Mouse (Mus musculus): ENCODE measurements around the gene Rps6ka2. TPM values are rescaled to one million over a fixed set of nuclear protein-coding genes. Genes with fewer than 3 reads are reported as not detected.

Rps6ka2 gene
- polyA plus RNA-seq, 1 experiment from 2014 or later: 12.7 TPM

DNA sequence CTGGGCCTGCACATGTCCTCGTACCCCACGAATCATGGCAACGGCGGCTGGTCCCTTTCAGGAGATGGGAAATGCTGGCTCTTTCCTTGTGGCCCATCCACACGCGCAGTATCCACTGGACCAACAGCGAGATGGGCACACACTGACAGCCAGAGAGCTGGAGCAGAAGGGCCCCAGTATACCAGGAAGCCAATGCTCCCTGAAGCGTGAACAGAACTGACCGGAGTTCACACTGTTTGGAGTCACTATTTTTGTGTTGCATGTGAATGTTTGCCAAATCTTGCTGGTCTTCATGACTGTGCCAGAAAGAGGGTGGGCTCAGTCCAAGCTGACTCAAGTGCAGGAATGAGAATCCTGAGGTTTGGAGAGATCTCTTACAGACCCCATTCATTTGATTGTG lies 58.6 kb downstream of the Rps6ka2 start:
- H3K27ac ChIP-seq (ENCODE audit: low read depth, low read length): no peak overlapping the region
- H3K27me3 ChIP-seq (replicated peaks; ENCODE audit: control insufficient read depth, insufficient read depth, low read length): no peaks in the 10 kb centered on the region
- no peaks in the 10 kb centered on the region for H3K36me3 ChIP-seq (ENCODE audit: control insufficient read depth, insufficient read depth, low read length)
- no peak overlapping the region for H3K9ac ChIP-seq (ENCODE audit: low read depth, low read length)
- H3K4me1 ChIP-seq (replicated peaks; ENCODE audit: control insufficient read depth, insufficient read depth, low read length): no peaks in the 10 kb centered on the region
- ATAC-seq (replicated peaks; ENCODE audit: low FRiP score) (no peak), DNase-seq (ENCODE audit: low spot score) (no peak)
- H3K4me2 ChIP-seq: no peak overlapping the region
- no peak overlapping the region for H3K4me3 ChIP-seq (ENCODE audit: low read depth, low read length)
- 94% methylated on average over 9 of the region's 9 CpGs for WGBS
- H3K9me3 ChIP-seq (ENCODE audit: control insufficient read depth, low read length): no peaks in the 10 kb centered on the region

DNA sequence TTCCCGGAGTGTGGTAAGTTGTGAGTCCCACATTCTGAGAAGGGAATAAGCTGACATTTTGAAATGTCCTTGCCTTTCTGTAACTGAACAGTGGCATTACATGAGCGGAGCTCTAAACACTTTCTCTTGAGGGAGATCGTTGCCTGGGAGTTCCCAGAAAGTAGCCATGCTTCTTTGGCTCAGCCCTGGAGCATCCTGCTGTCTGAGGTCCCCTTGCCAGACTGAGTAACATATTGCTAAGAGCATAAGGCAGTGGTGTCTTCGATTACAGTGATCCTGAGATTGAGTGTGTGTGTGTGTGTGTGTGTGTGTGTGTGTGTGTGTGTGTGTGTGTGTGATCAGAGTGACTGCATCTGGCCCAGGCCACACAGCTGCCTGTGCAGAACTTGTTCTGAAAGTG lies 61.4 kb downstream of the Rps6ka2 start:
- Histone ChIP-seq H3K27ac (ENCODE audit: low read depth, low read length) (no peak overlapping the region), H3K4me1 (replicated peaks; ENCODE audit: control insufficient read depth, insufficient read depth, low read length) (no peaks in the 10 kb centered on the region), H3K9me3 (ENCODE audit: control insufficient read depth, low read length) (no peaks in the 10 kb centered on the region), H3K9ac (ENCODE audit: low read depth, low read length) (no peak overlapping the region), H3K4me2 (no peak overlapping the region), H3K4me3 (ENCODE audit: low read depth, low read length) (no peak overlapping the region), H3K27me3 (replicated peaks; ENCODE audit: control insufficient read depth, insufficient read depth, low read length) (no peaks in the 10 kb centered on the region), H3K36me3 (ENCODE audit: control insufficient read depth, insufficient read depth, low read length) (no peaks in the 10 kb centered on the region)
- DNase-seq (ENCODE audit: low spot score) (no peak), ATAC-seq (replicated peaks; ENCODE audit: low FRiP score) (no peak)
- WGBS: 86% methylated on average over 4 of the region's 4 CpGs

DNA sequence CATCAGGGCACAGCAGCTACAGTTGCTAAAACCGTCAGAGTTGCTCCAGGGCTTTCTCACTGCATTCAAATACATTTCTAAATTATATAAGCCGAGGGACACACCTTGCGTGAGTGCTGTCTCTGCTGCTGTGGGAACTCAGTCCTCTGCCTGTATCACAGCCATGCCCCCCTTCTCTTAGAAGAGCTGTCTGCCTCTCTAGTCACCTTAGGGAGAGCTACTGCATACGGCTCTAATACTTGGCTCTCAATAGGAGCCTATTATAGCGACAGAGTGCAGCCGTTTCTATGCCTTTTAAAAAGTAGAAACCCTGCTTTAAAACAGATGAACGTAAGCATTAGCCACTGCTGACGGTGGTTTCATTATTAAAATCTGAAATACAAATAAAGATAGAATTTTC lies 61.9 kb downstream of the Rps6ka2 start:
- Histone ChIP-seq H3K4me3 (ENCODE audit: low read depth, low read length) (no peak overlapping the region), H3K27me3 (replicated peaks; ENCODE audit: control insufficient read depth, insufficient read depth, low read length) (no peaks in the 10 kb centered on the region), H3K27ac (ENCODE audit: low read depth, low read length) (no peak overlapping the region), H3K4me2 (no peak overlapping the region), H3K36me3 (ENCODE audit: control insufficient read depth, insufficient read depth, low read length) (no peaks in the 10 kb centered on the region), H3K9ac (ENCODE audit: low read depth, low read length) (no peak overlapping the region), H3K4me1 (replicated peaks; ENCODE audit: control insufficient read depth, insufficient read depth, low read length) (no peaks in the 10 kb centered on the region), H3K9me3 (ENCODE audit: control insufficient read depth, low read length) (no peaks in the 10 kb centered on the region)
- 86% methylated on average over 8 of the region's 8 CpGs for WGBS
- DNase-seq (ENCODE audit: low spot score) (no peak), ATAC-seq (replicated peaks; ENCODE audit: low FRiP score) (no peak)

DNA sequence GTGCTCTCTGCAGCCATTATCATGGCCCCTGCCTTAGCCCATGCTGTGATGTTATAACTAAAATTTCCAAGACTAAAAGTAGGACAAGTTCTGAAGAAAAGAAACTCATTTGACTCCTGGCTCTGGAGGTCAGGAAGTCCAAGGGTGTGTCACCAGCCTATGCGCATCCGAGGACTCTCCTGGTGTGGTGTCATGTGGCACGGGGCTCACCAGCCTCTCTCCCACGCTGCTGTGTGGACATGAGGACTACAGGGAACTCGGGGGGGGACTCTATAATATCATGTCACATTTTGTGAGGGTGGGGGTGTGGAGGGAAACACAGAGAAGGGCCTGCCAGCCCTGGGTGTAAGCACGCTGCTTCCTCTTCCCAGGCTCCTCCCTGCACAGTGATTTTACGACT lies 62.5 kb downstream of the Rps6ka2 start:
- 64% methylated on average over 7 of the region's 7 CpGs for WGBS
- H3K9ac ChIP-seq (ENCODE audit: low read depth, low read length): no peak overlapping the region
- H3K4me2 ChIP-seq: no peak overlapping the region
- H3K27ac ChIP-seq (ENCODE audit: low read depth, low read length): no peak overlapping the region
- no peak overlapping the region for H3K4me3 ChIP-seq (ENCODE audit: low read depth, low read length)
- no peaks in the 10 kb centered on the region for H3K9me3 ChIP-seq (ENCODE audit: control insufficient read depth, low read length)
- no peaks in the 10 kb centered on the region for H3K36me3 ChIP-seq (ENCODE audit: control insufficient read depth, insufficient read depth, low read length)
- H3K27me3 ChIP-seq (replicated peaks; ENCODE audit: control insufficient read depth, insufficient read depth, low read length): no peaks in the 10 kb centered on the region
- DNase-seq (ENCODE audit: low spot score) (no peak), ATAC-seq (replicated peaks; ENCODE audit: low FRiP score) (no peak)
- no peaks in the 10 kb centered on the region for H3K4me1 ChIP-seq (replicated peaks; ENCODE audit: control insufficient read depth, insufficient read depth, low read length)

DNA sequence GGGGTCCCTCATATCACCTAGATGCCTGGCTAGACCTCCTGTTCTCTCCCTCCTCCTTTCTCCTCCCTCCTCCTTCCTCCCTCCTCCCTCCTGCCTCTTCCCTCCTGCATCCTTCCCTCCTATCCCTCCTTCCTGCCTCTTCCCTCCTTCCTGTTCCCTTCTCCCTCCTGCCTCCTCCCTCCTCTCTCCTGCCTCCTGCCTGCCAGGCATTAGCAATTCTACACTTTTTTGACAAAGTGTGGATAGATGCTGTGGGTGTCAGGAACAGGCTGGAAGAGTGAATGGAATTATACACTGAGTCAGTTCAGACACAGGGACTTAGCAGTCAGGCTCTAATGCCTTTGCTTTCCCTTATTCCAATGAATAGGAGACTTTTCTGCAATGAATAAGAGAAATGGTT lies 63.3 kb downstream of the Rps6ka2 start:
- DNase-seq (ENCODE audit: low spot score) (no peak), ATAC-seq (replicated peaks; ENCODE audit: low FRiP score) (no peak)
- Histone ChIP-seq H3K4me2 (no peak overlapping the region), H3K36me3 (ENCODE audit: control insufficient read depth, insufficient read depth, low read length) (no peaks in the 10 kb centered on the region; the same call in 1 of the 2 replicates), H3K9me3 (ENCODE audit: control insufficient read depth, low read length) (no peaks in the 10 kb centered on the region), H3K27me3 (replicated peaks; ENCODE audit: control insufficient read depth, insufficient read depth, low read length) (no peaks in the 10 kb centered on the region), H3K9ac (ENCODE audit: low read depth, low read length) (no peak overlapping the region), H3K4me3 (ENCODE audit: low read depth, low read length) (no peak overlapping the region), H3K4me1 (replicated peaks; ENCODE audit: control insufficient read depth, insufficient read depth, low read length) (no peaks in the 10 kb centered on the region), H3K27ac (ENCODE audit: low read depth, low read length) (no peak overlapping the region)

DNA sequence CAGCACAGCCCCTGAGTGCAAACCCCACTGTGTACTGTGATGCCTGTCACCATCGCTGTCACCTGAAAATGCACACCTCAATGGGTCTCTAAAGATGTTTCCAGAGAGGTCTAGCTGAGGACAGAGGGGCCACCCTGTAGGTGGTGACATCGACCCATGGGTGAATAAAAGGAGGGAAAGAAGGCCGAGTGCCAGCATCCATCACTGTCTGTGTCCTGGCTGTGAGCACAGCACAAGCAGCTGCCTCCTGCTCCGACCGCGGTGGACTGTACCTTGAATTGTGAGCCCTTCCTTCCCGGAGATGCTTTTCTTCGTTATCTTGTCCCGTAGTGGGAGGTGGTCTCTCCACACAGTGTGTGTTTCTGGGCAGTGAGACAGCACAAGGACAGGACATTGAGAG lies 67.8 kb downstream of the Rps6ka2 start:
- Histone ChIP-seq H3K4me1 (replicated peaks; ENCODE audit: control insufficient read depth, insufficient read depth, low read length) (no peaks in the 10 kb centered on the region), H3K27ac (ENCODE audit: low read depth, low read length) (no peak overlapping the region), H3K4me3 (ENCODE audit: low read depth, low read length) (no peak overlapping the region), H3K9ac (ENCODE audit: low read depth, low read length) (no peak overlapping the region), H3K27me3 (replicated peaks; ENCODE audit: control insufficient read depth, insufficient read depth, low read length) (no peaks in the 10 kb centered on the region), H3K36me3 (ENCODE audit: control insufficient read depth, insufficient read depth, low read length) (no peaks in the 10 kb centered on the region; the same call in 1 of the 2 replicates), H3K9me3 (ENCODE audit: control insufficient read depth, low read length) (no peaks in the 10 kb centered on the region), H3K4me2 (no peak overlapping the region)
- no peak for DNase-seq (ENCODE audit: low spot score)
- ATAC-seq (replicated peaks; ENCODE audit: low FRiP score): no peak
- 87% methylated on average over 9 of the region's 9 CpGs for WGBS

DNA sequence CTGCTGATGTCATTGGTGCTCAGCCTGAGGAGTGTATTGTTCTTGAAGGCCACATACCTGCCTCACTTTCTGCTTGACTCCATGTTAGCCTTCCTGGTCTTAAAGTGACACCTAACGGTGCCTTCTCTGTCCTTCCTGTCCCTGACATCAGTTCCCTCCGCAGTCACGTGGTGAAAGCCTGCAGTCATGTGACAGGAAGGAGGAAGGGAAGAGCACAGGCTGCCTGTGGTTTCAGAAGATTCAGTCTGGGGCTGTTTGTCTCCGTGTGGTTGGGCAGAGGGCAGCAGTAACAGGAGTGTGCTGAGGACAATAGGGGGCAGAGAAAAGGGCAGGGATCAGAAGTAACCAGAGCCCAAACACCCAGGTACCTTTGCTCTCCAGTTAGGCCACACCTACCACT lies 68.9 kb downstream of the Rps6ka2 start:
- Histone ChIP-seq H3K4me3 (ENCODE audit: low read depth, low read length) (no peak overlapping the region), H3K27me3 (replicated peaks; ENCODE audit: control insufficient read depth, insufficient read depth, low read length) (no peaks in the 10 kb centered on the region), H3K9ac (ENCODE audit: low read depth, low read length) (no peak overlapping the region), H3K4me1 (replicated peaks; ENCODE audit: control insufficient read depth, insufficient read depth, low read length) (no peaks in the 10 kb centered on the region), H3K36me3 (ENCODE audit: control insufficient read depth, insufficient read depth, low read length) (no peaks in the 10 kb centered on the region; the same call in 1 of the 2 replicates), H3K9me3 (ENCODE audit: control insufficient read depth, low read length) (no peaks in the 10 kb centered on the region), H3K27ac (ENCODE audit: low read depth, low read length) (no peak overlapping the region), H3K4me2 (no peak overlapping the region)
- ATAC-seq (replicated peaks; ENCODE audit: low FRiP score): no peak
- 40% methylated on average over 4 of the region's 4 CpGs for WGBS
- no peak for DNase-seq (ENCODE audit: low spot score)

DNA sequence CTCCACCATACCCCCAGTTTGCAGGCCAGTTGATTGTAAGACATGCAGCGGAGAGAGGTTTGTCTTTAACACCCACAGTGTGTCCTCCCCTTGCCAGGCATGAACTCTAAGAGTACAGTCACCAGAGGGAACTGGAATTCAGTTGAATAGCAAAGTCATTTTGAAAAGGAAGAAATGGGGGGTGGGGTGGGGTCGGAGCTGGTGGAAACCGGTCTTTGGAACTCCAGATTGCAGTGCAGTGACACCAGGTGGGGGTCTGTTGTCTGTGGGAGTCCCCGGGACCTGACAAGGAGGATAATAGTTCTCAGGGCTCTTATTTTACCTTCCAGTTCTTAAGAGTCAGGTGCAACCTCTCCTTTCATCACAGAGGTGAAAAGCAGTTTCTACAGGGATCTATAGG lies 70.6 kb downstream of the Rps6ka2 start:
- WGBS: 82% methylated on average over 4 of the region's 4 CpGs
- Histone ChIP-seq H3K4me3 (ENCODE audit: low read depth, low read length) (no peak overlapping the region), H3K9ac (ENCODE audit: low read depth, low read length) (no peak overlapping the region), H3K4me1 (replicated peaks; ENCODE audit: control insufficient read depth, insufficient read depth, low read length) (no peaks in the 10 kb centered on the region), H3K27me3 (replicated peaks; ENCODE audit: control insufficient read depth, insufficient read depth, low read length) (no peaks in the 10 kb centered on the region), H3K4me2 (no peak overlapping the region), H3K27ac (ENCODE audit: low read depth, low read length) (no peak overlapping the region), H3K9me3 (ENCODE audit: control insufficient read depth, low read length) (no peaks in the 10 kb centered on the region), H3K36me3 (ENCODE audit: control insufficient read depth, insufficient read depth, low read length) (no peaks in the 10 kb centered on the region; the same call in 1 of the 2 replicates)
- no peak for DNase-seq (ENCODE audit: low spot score)
- no peak for ATAC-seq (replicated peaks; ENCODE audit: low FRiP score)

DNA sequence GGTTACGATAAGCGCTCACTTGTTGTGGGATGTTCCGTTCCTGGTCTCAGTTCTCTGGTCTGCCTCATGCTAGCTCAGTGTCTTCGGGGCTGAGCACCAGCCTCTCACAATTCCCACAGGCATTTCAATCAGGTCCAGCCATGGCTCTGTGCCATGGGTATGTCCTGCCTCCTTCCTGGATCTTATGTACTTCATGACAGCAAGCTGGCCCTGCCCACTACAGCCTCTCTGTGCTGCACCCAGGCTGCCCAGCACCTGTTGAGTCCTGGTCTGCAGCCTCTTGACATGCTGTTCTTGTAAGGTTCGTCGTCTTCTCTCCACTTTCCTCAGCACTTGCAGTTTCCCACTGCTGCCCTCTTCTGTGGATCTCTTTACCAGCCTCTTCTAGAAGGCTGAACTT lies 75.2 kb downstream of the Rps6ka2 start:
- Histone ChIP-seq H3K9ac (ENCODE audit: low read depth, low read length) (no peak overlapping the region), H3K4me3 (ENCODE audit: low read depth, low read length) (no peak overlapping the region), H3K4me1 (replicated peaks; ENCODE audit: control insufficient read depth, insufficient read depth, low read length) (no peaks in the 10 kb centered on the region), H3K9me3 (ENCODE audit: control insufficient read depth, low read length) (no peaks in the 10 kb centered on the region), H3K36me3 (ENCODE audit: control insufficient read depth, insufficient read depth, low read length) (0 out of 2 replicates have a peak, but pooled peaks cover 4% of the 10 kb centered on the region), H3K27me3 (replicated peaks; ENCODE audit: control insufficient read depth, insufficient read depth, low read length) (no peaks in the 10 kb centered on the region), H3K4me2 (no peak overlapping the region), H3K27ac (ENCODE audit: low read depth, low read length) (no peak overlapping the region)
- WGBS: 89% methylated on average over 6 of the region's 6 CpGs
- DNase-seq (ENCODE audit: low spot score): no peak
- ATAC-seq (replicated peaks; ENCODE audit: low FRiP score): no peak

Data from liver, embryonic 11.5 days (tissue).